Mouse (Mus musculus): ENCODE results near the gene Aqp3.
"Not testable (repeated sequence)": the region's sequence is repeated elsewhere in the genome, so short reads cannot be mapped to it uniquely, and the experiment has no call there.

The Aqp3 gene

GRCm38 (mm10) chr4:41115074-41115473, 17.1 kb upstream of the Aqp3 start:
- in situ Hi-C loops (cut with MboI; ENCODE audit: low pct_unique_long_range_greater_than_20kb in 1 of 2, low sequenced_read_pairs in 2 of 2, unreplicated experiment in 1 of 2), result loop anchor here (5.0 kb wide), 2 partner anchors 53 to 63 kb away; no protein-coding TSS in a partner anchor

GRCm38 (mm10) chr4:41114358-41115070, 16.5 kb upstream of the Aqp3 start:
- in situ Hi-C loops (cut with MboI; ENCODE audit: low pct_unique_long_range_greater_than_20kb in 1 of 2, low sequenced_read_pairs in 2 of 2, unreplicated experiment in 1 of 2), result loop anchor here (5.0 kb wide), 2 partner anchors 52 to 62 kb away; no protein-coding TSS in a partner anchor

GRCm38 (mm10) chr4:41108717-41109425, 10.9 kb upstream of the Aqp3 start:
- in situ Hi-C loops (cut with MboI; ENCODE audit: low pct_unique_long_range_greater_than_20kb in 1 of 2, low sequenced_read_pairs in 2 of 2, unreplicated experiment in 1 of 2), result no loop called here

- in situ Hi-C loops (cut with MboI; ENCODE audit: low pct_unique_long_range_greater_than_20kb in 1 of 2, low sequenced_read_pairs in 2 of 2, unreplicated experiment in 1 of 2), result no loop called here
These were observed 9.5 kb upstream of the Aqp3 start for GRCm38 (mm10) chr4:41107440-41107839.

GRCm38 (mm10) chr4:41102901-41103300, 4.9 kb upstream of the Aqp3 start:
- in situ Hi-C loops (cut with MboI; ENCODE audit: low pct_unique_long_range_greater_than_20kb in 1 of 2, low sequenced_read_pairs in 2 of 2, unreplicated experiment in 1 of 2), result no loop called here

GRCm38 (mm10) chr4:41100986-41101385, 3.0 kb upstream of the Aqp3 start:
- in situ Hi-C loops (cut with MboI; ENCODE audit: low pct_unique_long_range_greater_than_20kb in 1 of 2, low sequenced_read_pairs in 2 of 2, unreplicated experiment in 1 of 2), result no loop called here

- in situ Hi-C loops (cut with MboI; ENCODE audit: low pct_unique_long_range_greater_than_20kb in 1 of 2, low sequenced_read_pairs in 2 of 2, unreplicated experiment in 1 of 2), result no loop called here
These were observed 581 bp upstream of the Aqp3 start for GRCm38 (mm10) chr4:41098577-41098951.

- in situ Hi-C loops (cut with MboI; ENCODE audit: low pct_unique_long_range_greater_than_20kb in 1 of 2, low sequenced_read_pairs in 2 of 2, unreplicated experiment in 1 of 2), result no loop called here
These were observed 602 bp downstream of the Aqp3 start for GRCm38 (mm10) chr4:41097381-41097780.

GRCm38 (mm10) chr4:41096794-41097193, 1.2 kb downstream of the Aqp3 start:
- in situ Hi-C loops (cut with MboI; ENCODE audit: low pct_unique_long_range_greater_than_20kb in 1 of 2, low sequenced_read_pairs in 2 of 2, unreplicated experiment in 1 of 2), result no loop called here

- in situ Hi-C loops (cut with MboI; ENCODE audit: low pct_unique_long_range_greater_than_20kb in 1 of 2, low sequenced_read_pairs in 2 of 2, unreplicated experiment in 1 of 2), result no loop called here
These were observed 1.8 kb downstream of the Aqp3 start for GRCm38 (mm10) chr4:41096169-41096568.

- in situ Hi-C loops (cut with MboI; ENCODE audit: low pct_unique_long_range_greater_than_20kb in 1 of 2, low sequenced_read_pairs in 2 of 2, unreplicated experiment in 1 of 2), result no loop called here
These were observed 3.6 kb downstream of the Aqp3 start for GRCm38 (mm10) chr4:41094361-41094760.

GRCm38 (mm10) chr4:41092958-41093357, 5.0 kb downstream of the Aqp3 start:
- in situ Hi-C loops (cut with MboI; ENCODE audit: low pct_unique_long_range_greater_than_20kb in 1 of 2, low sequenced_read_pairs in 2 of 2, unreplicated experiment in 1 of 2), result no loop called here

- in situ Hi-C loops (cut with MboI; ENCODE audit: low pct_unique_long_range_greater_than_20kb in 1 of 2, low sequenced_read_pairs in 2 of 2, unreplicated experiment in 1 of 2), result no loop called here
These were observed 6.6 kb downstream of the Aqp3 start for GRCm38 (mm10) chr4:41091391-41091790.

GRCm38 (mm10) chr4:41089705-41090104, 8.3 kb downstream of the Aqp3 start:
- in situ Hi-C loops (cut with MboI; ENCODE audit: low pct_unique_long_range_greater_than_20kb in 1 of 2, low sequenced_read_pairs in 2 of 2, unreplicated experiment in 1 of 2), result no loop called here

GRCm38 (mm10) chr4:41089189-41089588, 8.8 kb downstream of the Aqp3 start:
- in situ Hi-C loops (cut with MboI; ENCODE audit: low pct_unique_long_range_greater_than_20kb in 1 of 2, low sequenced_read_pairs in 2 of 2, unreplicated experiment in 1 of 2), result no loop called here

GRCm38 (mm10) chr4:41087459-41088298, 10.3 kb downstream of the Aqp3 start:
- in situ Hi-C loops (cut with MboI; ENCODE audit: low pct_unique_long_range_greater_than_20kb in 1 of 2, low sequenced_read_pairs in 2 of 2, unreplicated experiment in 1 of 2), result no loop called here

GRCm38 (mm10) chr4:41086947-41087346, 11.0 kb downstream of the Aqp3 start:
- in situ Hi-C loops (cut with MboI; ENCODE audit: low pct_unique_long_range_greater_than_20kb in 1 of 2, low sequenced_read_pairs in 2 of 2, unreplicated experiment in 1 of 2), result no loop called here

GRCm38 (mm10) chr4:41084819-41085218, 13.2 kb downstream of the Aqp3 start:
- in situ Hi-C loops (cut with MboI; ENCODE audit: low pct_unique_long_range_greater_than_20kb in 1 of 2, low sequenced_read_pairs in 2 of 2, unreplicated experiment in 1 of 2), result no loop called here

GRCm38 (mm10) chr4:41082803-41083202, 15.2 kb downstream of the Aqp3 start:
- in situ Hi-C loops (cut with MboI; ENCODE audit: low pct_unique_long_range_greater_than_20kb in 1 of 2, low sequenced_read_pairs in 2 of 2, unreplicated experiment in 1 of 2), result not testable (repeated sequence)

All from mouse embryonic stem cell (cell line).